Mouse (Mus musculus) forebrain, embryonic 12.5 days (tissue): ENCODE measurements around the gene Dnah2. TPM values are rescaled to one million over a fixed set of nuclear protein-coding genes. Genes with fewer than 3 reads are reported as not detected.
A peak's percentile ranks its signal among the peaks of the same experiment; 100 is the strongest.

ENCODE experiments used
- ATAC-seq: fragments of 200-750 bp; cut with Nextera tagmentation; 2 replicates; pipeline ENCODE4 v1.8.0; 2017; ENCODE audit warnings: moderate TSS enrichment; ENCODE audit not compliant: low FRiP score
- H3K27ac ChIP-seq: fragments of 300-500 bp; sonication (generic); 2 replicates; pipeline ENCODE4 v1.5.1; 2016; ENCODE audit warnings: mild to moderate bottlenecking
- H3K27me3 ChIP-seq: fragments of 300-500 bp; sonication (generic); 2 replicates; pipeline ENCODE4 v1.6.1; 2016; ENCODE audit warnings: mild to moderate bottlenecking
- H3K36me3 ChIP-seq: fragments of 300-500 bp; sonication (generic); replicated peaks from 2 replicates; pipeline ENCODE4 v1.6.1; 2016; ENCODE audit warnings: mild to moderate bottlenecking
- H3K4me1 ChIP-seq: fragments of 300-500 bp; sonication (generic); 2 replicates; pipeline ENCODE4 v1.6.1; 2016
- H3K4me2 ChIP-seq: fragments of 300-500 bp; sonication (generic); 2 replicates; pipeline ENCODE4 v1.6.1; 2016; ENCODE audit warnings: mild to moderate bottlenecking, moderate library complexity
- H3K4me3 ChIP-seq: fragments of 300-500 bp; sonication (generic); replicated peaks from 2 replicates; pipeline ENCODE4 v1.5.1; 2016; ENCODE audit warnings: mild to moderate bottlenecking
- H3K9ac ChIP-seq: fragments of 300-500 bp; sonication (generic); 2 replicates; pipeline ENCODE4 v1.6.1; 2016; ENCODE audit warnings: mild to moderate bottlenecking
- H3K9me3 ChIP-seq: fragments of 300-500 bp; sonication (generic); 2 replicates; pipeline ENCODE4 v1.6.1; 2016
- WGBS: fragments of 180-500 bp; shearing (Covaris S2); methylation state at CpG from one replicate; pipeline ENCODE4 v1.1.7; 2016; 5-methylcytosine and 5-hydroxymethylcytosine counted together
- polyA plus RNA-seq: library from polyadenylated mRNA; unstranded; fragments of >200 nt; fragmentation: Nextera tagmentation; extraction: Ambion mirVana; gene quantifications from 2 replicates; pipeline ENCODE4 v1.2.1, GENCODE M21; 2016

Gene Dnah2
- polyA plus RNA-seq, 1 experiment from 2014 or later = 2.1 TPM

- Histone ChIP-seq H3K4me1 (peaks cover 51% of the 10 kb centered on the region), H3K27ac (peak overlapping the region; percentile 99; the same call in 1 of the 2 replicates), H3K27me3 (peaks cover 38% of the 10 kb centered on the region), H3K4me2 (peak overlapping the region; percentile 95), H3K36me3 (no peaks in the 10 kb centered on the region), H3K4me3 (peak overlapping the region; percentile 66), H3K9me3 (no peaks in the 10 kb centered on the region), H3K9ac (peak overlapping the region; percentile 53)
- ATAC-seq = no peak
- under 1% methylated on average over 31 of the region's 31 CpGs for WGBS
Measured at GRCm38 (mm10) chr11:69419813-69420553, 128.9 kb downstream of the Dnah2 start.

GRCm38 (mm10) chr11:69419443-69419812 lies 129.5 kb downstream of the Dnah2 start:
- no peaks in the 10 kb centered on the region for H3K9me3 ChIP-seq

GRCm38 (mm10) chr11:69418481-69419442 lies 130.1 kb downstream of the Dnah2 start:
- Histone ChIP-seq H3K4me1 (peaks cover 63% of the 10 kb centered on the region), H3K9me3 (no peaks in the 10 kb centered on the region), H3K36me3 (no peaks in the 10 kb centered on the region), H3K4me2 (peak overlapping the region; percentile 95), H3K27ac (peak overlapping the region; percentile 99), H3K9ac (peak overlapping the region; percentile 66), H3K27me3 (peaks cover 32% of the 10 kb centered on the region), H3K4me3 (peak overlapping the region; percentile 66)
- peak; percentile 88 for ATAC-seq
- WGBS = under 1% methylated on average over 43 of the region's 45 CpGs

More at GRCm38 (mm10) chr11:69419443-69419812, 129.5 kb downstream of the Dnah2 start:
- WGBS = under 1% methylated on average over 19 of the region's 19 CpGs
- Histone ChIP-seq H3K9ac (peak overlapping the region; percentile 47), H3K27ac (peak overlapping the region; percentile 99), H3K4me2 (peak overlapping the region; percentile 95), H3K36me3 (no peaks in the 10 kb centered on the region), H3K4me1 (peaks cover 57% of the 10 kb centered on the region), H3K27me3 (peaks cover 38% of the 10 kb centered on the region), H3K4me3 (peak overlapping the region; percentile 66)
- no peak for ATAC-seq

GRCm38 (mm10) chr11:69417449-69418384 lies 131.2 kb downstream of the Dnah2 start:
- ATAC-seq = peak; percentile 39
- H3K4me1 ChIP-seq = peaks cover 74% of the 10 kb centered on the region
- H3K27ac ChIP-seq = peak overlapping the region; percentile 99
- no peaks in the 10 kb centered on the region for H3K9me3 ChIP-seq
- peak overlapping the region; percentile 66 for H3K9ac ChIP-seq
- peaks cover 24% of the 10 kb centered on the region for H3K27me3 ChIP-seq
- H3K36me3 ChIP-seq = peaks cover 7% of the 10 kb centered on the region
- peak overlapping the region; percentile 95 for H3K4me2 ChIP-seq
- H3K4me3 ChIP-seq = peak overlapping the region; percentile 66
- under 1% methylated on average over 39 of the region's 39 CpGs for WGBS

GRCm38 (mm10) chr11:69416921-69417448 lies 131.9 kb downstream of the Dnah2 start:
- Histone ChIP-seq H3K4me1 (peaks cover 81% of the 10 kb centered on the region), H3K9me3 (no peaks in the 10 kb centered on the region), H3K27me3 (peaks cover 17% of the 10 kb centered on the region), H3K9ac (peak overlapping the region; percentile 56), H3K4me3 (peak overlapping the region; percentile 66), H3K27ac (peak overlapping the region; percentile 99), H3K36me3 (peaks cover 12% of the 10 kb centered on the region), H3K4me2 (peak overlapping the region; percentile 95)
- 2% methylated on average over 8 of the region's 8 CpGs for WGBS
- ATAC-seq = no peak

GRCm38 (mm10) chr11:69416509-69416908 lies 132.4 kb downstream of the Dnah2 start:
- no peak for ATAC-seq

GRCm38 (mm10) chr11:69415668-69416451 lies 133.1 kb downstream of the Dnah2 start:
- Histone ChIP-seq H3K36me3 (peaks cover 14% of the 10 kb centered on the region), H3K27ac (peak overlapping the region; percentile 99), H3K9ac (peak overlapping the region; percentile 98), H3K4me2 (peak overlapping the region; percentile 95), H3K9me3 (no peaks in the 10 kb centered on the region), H3K4me1 (peaks cover 77% of the 10 kb centered on the region), H3K27me3 (peaks cover 5% of the 10 kb centered on the region), H3K4me3 (peak overlapping the region; percentile 66)
- ATAC-seq = peak; percentile 15; the same call in 1 of the 2 replicates
- 3% methylated on average over 10 of the region's 25 CpGs for WGBS

More at GRCm38 (mm10) chr11:69416509-69416908, 132.4 kb downstream of the Dnah2 start:
- Histone ChIP-seq H3K4me3 (peak overlapping the region; percentile 66), H3K4me1 (peaks cover 82% of the 10 kb centered on the region), H3K27me3 (peaks cover 12% of the 10 kb centered on the region), H3K36me3 (peaks cover 14% of the 10 kb centered on the region), H3K9me3 (no peaks in the 10 kb centered on the region), H3K9ac (peak overlapping the region; percentile 98; the same call in 1 of the 2 replicates), H3K27ac (peak overlapping the region; percentile 99), H3K4me2 (peak overlapping the region; percentile 95)
- under 1% methylated on average over 4 of the region's 4 CpGs for WGBS

GRCm38 (mm10) chr11:69415327-69415667 lies 133.6 kb downstream of the Dnah2 start:
- 3% methylated on average over 3 of the region's 3 CpGs for WGBS
- no peak for ATAC-seq
- peaks cover 74% of the 10 kb centered on the region for H3K4me1 ChIP-seq

GRCm38 (mm10) chr11:69414421-69415326 lies 134.2 kb downstream of the Dnah2 start:
- peak overlapping the region; percentile 99 for H3K27ac ChIP-seq
- H3K9ac ChIP-seq = peak overlapping the region; percentile 98
- H3K4me1 ChIP-seq = peaks cover 68% of the 10 kb centered on the region
- no peaks in the 10 kb centered on the region for H3K9me3 ChIP-seq
- H3K27me3 ChIP-seq = no peaks in the 10 kb centered on the region
- WGBS = 9% methylated on average over 4 of the region's 4 CpGs
- ATAC-seq = no peak
- peak overlapping the region; percentile 66 for H3K4me3 ChIP-seq
- H3K4me2 ChIP-seq = peak overlapping the region; percentile 95
- H3K36me3 ChIP-seq = peaks cover 14% of the 10 kb centered on the region

More at GRCm38 (mm10) chr11:69415327-69415667, 133.6 kb downstream of the Dnah2 start:
- peak overlapping the region; percentile 98 for H3K9ac ChIP-seq
- no peaks in the 10 kb centered on the region for H3K9me3 ChIP-seq
- H3K27ac ChIP-seq = peak overlapping the region; percentile 99
- H3K36me3 ChIP-seq = peaks cover 14% of the 10 kb centered on the region
- H3K4me2 ChIP-seq = peak overlapping the region; percentile 95
- H3K4me3 ChIP-seq = peak overlapping the region; percentile 66
- H3K27me3 ChIP-seq = no peaks in the 10 kb centered on the region; the same call in 1 of the 2 replicates
